Mouse (Mus musculus): ENCODE measurements around the gene Txlna. TPM values are rescaled to one million over a fixed set of nuclear protein-coding genes. Genes with fewer than 3 reads are reported as not detected.

Txlna gene
- polyA plus RNA-seq, 1 experiment from 2014 or later = 81.7 TPM

DNA sequence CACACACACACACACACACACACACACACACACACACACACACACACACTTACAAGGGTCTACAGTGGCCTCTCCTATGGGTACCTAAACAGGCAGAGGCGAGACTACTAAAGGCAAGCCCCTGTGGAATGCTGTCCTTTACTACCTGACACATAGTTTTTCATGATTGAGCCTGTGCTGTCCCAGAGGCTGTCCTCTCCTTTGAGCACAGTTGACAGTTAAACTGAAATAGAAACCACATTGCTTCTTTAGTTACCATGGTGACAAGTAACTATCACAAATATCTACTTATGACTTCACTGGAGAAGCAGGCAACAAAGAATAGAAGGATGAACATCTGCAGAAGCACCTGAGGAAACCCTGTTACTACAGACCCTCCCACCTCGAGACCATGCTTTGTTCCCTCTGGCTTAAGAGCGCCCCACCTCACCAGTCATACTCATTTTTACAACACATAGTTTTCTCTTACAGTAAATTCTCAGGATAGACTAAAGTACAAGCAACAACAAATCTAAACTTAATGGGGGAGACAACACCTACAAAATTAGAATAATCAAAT lies 21.5 kb upstream of the Txlna start:
- H3K9me3 ChIP-seq (ENCODE audit: control insufficient read depth, low read length) = no peaks in the 10 kb centered on the region
- DNase-seq (ENCODE audit: low spot score) (no peak), ATAC-seq (replicated peaks; ENCODE audit: low FRiP score, low TSS enrichment, low read depth) (no peak)
- no peak overlapping the region for H3K4me2 ChIP-seq (ENCODE audit: low read length)
- no peaks in the 10 kb centered on the region for H3K27me3 ChIP-seq (replicated peaks; ENCODE audit: control insufficient read depth, insufficient read depth, low read length)
- H3K27ac ChIP-seq (ENCODE audit: low read depth) = no peak overlapping the region
- no peak overlapping the region for H3K9ac ChIP-seq (ENCODE audit: low read length)
- peaks cover 56% of the 10 kb centered on the region for H3K36me3 ChIP-seq (ENCODE audit: control insufficient read depth, insufficient read depth, low read length)
- H3K4me1 ChIP-seq (replicated peaks; ENCODE audit: control insufficient read depth, insufficient read depth, low read length) = peaks cover 6% of the 10 kb centered on the region; the same call in 1 of the 2 replicates
- H3K4me3 ChIP-seq (ENCODE audit: low read depth, low read length) = no peak overlapping the region
- WGBS = 85% methylated on average over 3 of the region's 3 CpGs

DNA sequence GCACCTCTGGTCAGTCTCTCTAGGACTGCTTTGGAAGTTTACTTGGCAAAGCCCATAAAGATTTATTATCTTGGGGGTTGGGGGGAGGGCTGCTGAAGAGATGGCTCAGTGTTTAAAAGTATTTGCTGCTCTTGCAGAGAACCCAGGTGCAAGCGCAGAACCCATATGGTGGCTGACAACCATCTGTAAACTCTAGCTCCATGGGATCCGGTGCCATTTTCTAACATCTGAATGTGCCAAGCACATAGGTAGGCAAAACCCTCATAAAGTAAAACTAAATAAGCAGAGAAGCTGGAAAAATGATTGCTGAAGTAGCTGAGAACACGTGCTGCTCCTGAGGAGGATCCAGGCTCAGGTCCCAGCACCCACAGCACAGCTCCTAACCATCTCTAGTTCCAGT lies 20.7 kb upstream of the Txlna start:
- no peak for ATAC-seq (replicated peaks; ENCODE audit: low FRiP score, low TSS enrichment, low read depth)
- peak overlapping the region; percentile 23; the same call in 1 of the 2 replicates for H3K27ac ChIP-seq (ENCODE audit: low read depth)
- H3K27me3 ChIP-seq (replicated peaks; ENCODE audit: control insufficient read depth, insufficient read depth, low read length) = no peaks in the 10 kb centered on the region
- H3K4me2 ChIP-seq (ENCODE audit: low read length) = no peak overlapping the region
- H3K36me3 ChIP-seq (ENCODE audit: control insufficient read depth, insufficient read depth, low read length) = peaks cover 60% of the 10 kb centered on the region
- H3K4me3 ChIP-seq (ENCODE audit: low read depth, low read length) = no peak overlapping the region
- no peak for DNase-seq (ENCODE audit: low spot score)
- WGBS = 42% methylated on average over 3 of the region's 3 CpGs
- H3K9ac ChIP-seq (ENCODE audit: low read length) = no peak overlapping the region
- H3K9me3 ChIP-seq (ENCODE audit: control insufficient read depth, low read length) = no peaks in the 10 kb centered on the region
- peaks cover 6% of the 10 kb centered on the region; the same call in 1 of the 2 replicates for H3K4me1 ChIP-seq (replicated peaks; ENCODE audit: control insufficient read depth, insufficient read depth, low read length)

- H3K27ac ChIP-seq (ENCODE audit: low read depth) = no peak overlapping the region
- DNase-seq (ENCODE audit: low spot score) (no peak), ATAC-seq (replicated peaks; ENCODE audit: low FRiP score, low TSS enrichment, low read depth) (no peak)
- H3K9ac ChIP-seq (ENCODE audit: low read length) = no peak overlapping the region
- H3K4me3 ChIP-seq (ENCODE audit: low read depth, low read length) = no peak overlapping the region
- H3K4me2 ChIP-seq (ENCODE audit: low read length) = no peak overlapping the region
- no peaks in the 10 kb centered on the region for H3K4me1 ChIP-seq (replicated peaks; ENCODE audit: control insufficient read depth, insufficient read depth, low read length)
- no peaks in the 10 kb centered on the region for H3K27me3 ChIP-seq (replicated peaks; ENCODE audit: control insufficient read depth, insufficient read depth, low read length)
- WGBS = 90% methylated on average over 14 of the region's 14 CpGs
- peaks cover 98% of the 10 kb centered on the region for H3K36me3 ChIP-seq (ENCODE audit: control insufficient read depth, insufficient read depth, low read length)
- H3K9me3 ChIP-seq (ENCODE audit: control insufficient read depth, low read length) = no peaks in the 10 kb centered on the region
These were observed 13.9 kb upstream of the Txlna start for GRCm38 (mm10) chr4:129654770-129655169.

GRCm38 (mm10) chr4:129650359-129650758 lies 9.5 kb upstream of the Txlna start:
- DNase-seq (ENCODE audit: low spot score) (no peak), ATAC-seq (replicated peaks; ENCODE audit: low FRiP score, low TSS enrichment, low read depth) (no peak)
- WGBS = 96% methylated on average over 8 of the region's 8 CpGs
- Histone ChIP-seq H3K4me2 (ENCODE audit: low read length) (no peak overlapping the region), H3K36me3 (ENCODE audit: control insufficient read depth, insufficient read depth, low read length) (peaks cover 98% of the 10 kb centered on the region), H3K9ac (ENCODE audit: low read length) (no peak overlapping the region), H3K27ac (ENCODE audit: low read depth) (no peak overlapping the region), H3K4me3 (ENCODE audit: low read depth, low read length) (no peak overlapping the region), H3K27me3 (replicated peaks; ENCODE audit: control insufficient read depth, insufficient read depth, low read length) (no peaks in the 10 kb centered on the region), H3K4me1 (replicated peaks; ENCODE audit: control insufficient read depth, insufficient read depth, low read length) (no peaks in the 10 kb centered on the region), H3K9me3 (ENCODE audit: control insufficient read depth, low read length) (no peaks in the 10 kb centered on the region)

GRCm38 (mm10) chr4:129648656-129649055 lies 7.8 kb upstream of the Txlna start:
- H3K36me3 ChIP-seq (ENCODE audit: control insufficient read depth, insufficient read depth, low read length) = peaks cover 96% of the 10 kb centered on the region
- H3K27ac ChIP-seq (ENCODE audit: low read depth) = no peak overlapping the region
- no peak overlapping the region for H3K9ac ChIP-seq (ENCODE audit: low read length)
- DNase-seq (ENCODE audit: low spot score) = no peak
- no peak overlapping the region for H3K4me3 ChIP-seq (ENCODE audit: low read depth, low read length)
- no peak overlapping the region for H3K4me2 ChIP-seq (ENCODE audit: low read length)
- no peaks in the 10 kb centered on the region for H3K9me3 ChIP-seq (ENCODE audit: control insufficient read depth, low read length)
- H3K27me3 ChIP-seq (replicated peaks; ENCODE audit: control insufficient read depth, insufficient read depth, low read length) = no peaks in the 10 kb centered on the region
- H3K4me1 ChIP-seq (replicated peaks; ENCODE audit: control insufficient read depth, insufficient read depth, low read length) = no peaks in the 10 kb centered on the region
- 78% methylated on average over 1 of the region's 1 CpGs for WGBS
- ATAC-seq (replicated peaks; ENCODE audit: low FRiP score, low TSS enrichment, low read depth) = no peak

GRCm38 (mm10) chr4:129645204-129645603 lies 4.3 kb upstream of the Txlna start:
- H3K36me3 ChIP-seq (ENCODE audit: control insufficient read depth, insufficient read depth, low read length) = peaks cover 67% of the 10 kb centered on the region
- no peak overlapping the region for H3K4me2 ChIP-seq (ENCODE audit: low read length)
- H3K4me1 ChIP-seq (replicated peaks; ENCODE audit: control insufficient read depth, insufficient read depth, low read length) = peaks cover 5% of the 10 kb centered on the region; the same call in 1 of the 2 replicates
- 86% methylated on average over 6 of the region's 6 CpGs for WGBS
- H3K4me3 ChIP-seq (ENCODE audit: low read depth, low read length) = no peak overlapping the region
- no peak for DNase-seq (ENCODE audit: low spot score)
- H3K27ac ChIP-seq (ENCODE audit: low read depth) = no peak overlapping the region
- ATAC-seq (replicated peaks; ENCODE audit: low FRiP score, low TSS enrichment, low read depth) = no peak
- no peaks in the 10 kb centered on the region for H3K9me3 ChIP-seq (ENCODE audit: control insufficient read depth, low read length)
- no peaks in the 10 kb centered on the region for H3K27me3 ChIP-seq (replicated peaks; ENCODE audit: control insufficient read depth, insufficient read depth, low read length)
- H3K9ac ChIP-seq (ENCODE audit: low read length) = no peak overlapping the region

DNA sequence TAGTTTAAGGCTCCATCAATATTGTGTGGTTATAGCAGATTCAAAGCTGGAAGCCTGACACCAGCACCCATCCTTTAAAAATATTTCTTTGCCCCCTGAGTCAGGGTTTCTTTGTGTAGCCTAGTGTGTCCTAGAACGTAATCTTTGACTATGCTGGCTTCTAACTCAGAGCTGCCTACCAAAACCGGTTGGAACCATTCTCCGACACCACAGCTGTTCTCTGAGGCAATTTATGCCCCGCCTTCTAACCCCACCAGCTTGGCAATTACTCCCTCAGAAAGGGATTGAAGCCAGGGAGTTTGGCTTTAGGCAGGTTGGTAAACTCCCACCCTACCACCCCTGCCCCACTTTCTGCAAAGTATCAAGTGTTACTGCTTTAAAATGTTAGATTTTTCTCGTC lies 891 bp upstream of the Txlna start:
- Histone ChIP-seq H3K4me2 (ENCODE audit: low read length) (peak overlapping the region; percentile 90), H3K9me3 (ENCODE audit: control insufficient read depth, low read length) (no peaks in the 10 kb centered on the region), H3K9ac (ENCODE audit: low read length) (no peak overlapping the region), H3K27me3 (replicated peaks; ENCODE audit: control insufficient read depth, insufficient read depth, low read length) (no peaks in the 10 kb centered on the region), H3K27ac (ENCODE audit: low read depth) (no peak overlapping the region), H3K4me1 (replicated peaks; ENCODE audit: control insufficient read depth, insufficient read depth, low read length) (peaks cover 21% of the 10 kb centered on the region), H3K4me3 (ENCODE audit: low read depth, low read length) (peak overlapping the region; percentile 67; the same call in 1 of the 2 replicates), H3K36me3 (ENCODE audit: control insufficient read depth, insufficient read depth, low read length) (peaks cover 58% of the 10 kb centered on the region)
- WGBS = 54% methylated on average over 5 of the region's 5 CpGs
- DNase-seq (ENCODE audit: low spot score) = no peak
- ATAC-seq (replicated peaks; ENCODE audit: low FRiP score, low TSS enrichment, low read depth) = no peak

DNA sequence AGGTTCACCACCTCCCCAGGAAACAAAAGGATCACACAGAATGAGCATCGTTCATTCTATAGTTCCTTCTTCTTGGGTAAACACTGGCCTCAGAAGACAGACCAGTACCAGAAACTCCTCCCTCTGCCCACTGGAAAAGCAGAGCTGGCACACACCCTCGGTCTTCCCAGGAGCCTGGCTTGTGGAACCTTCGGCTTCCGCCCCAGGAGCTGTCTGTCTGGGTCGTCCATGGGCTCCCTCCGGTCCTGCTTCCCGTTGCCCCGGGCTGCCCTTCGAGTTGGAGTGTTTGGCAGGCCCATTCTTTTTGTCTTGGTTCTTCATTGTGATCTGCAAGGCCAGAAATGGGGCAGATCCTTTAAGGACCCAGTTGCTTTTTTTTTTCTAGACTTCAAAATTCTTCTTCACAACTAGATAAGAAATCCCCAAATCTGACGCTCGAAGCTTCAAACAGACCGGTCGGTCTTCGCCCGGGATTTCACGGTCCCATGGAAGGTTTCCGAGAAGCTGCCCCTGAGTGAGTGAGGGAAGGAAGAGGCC lies 696 bp downstream of the Txlna start:
- Histone ChIP-seq H3K36me3 (ENCODE audit: control insufficient read depth, insufficient read depth, low read length) (peaks cover 58% of the 10 kb centered on the region), H3K4me2 (ENCODE audit: low read length) (peak overlapping the region; percentile 90), H3K27me3 (replicated peaks; ENCODE audit: control insufficient read depth, insufficient read depth, low read length) (no peaks in the 10 kb centered on the region), H3K9me3 (ENCODE audit: control insufficient read depth, low read length) (no peaks in the 10 kb centered on the region), H3K9ac (ENCODE audit: low read length) (peak overlapping the region; percentile 59), H3K27ac (ENCODE audit: low read depth) (peak overlapping the region; percentile 87), H3K4me3 (ENCODE audit: low read depth, low read length) (peak overlapping the region; percentile 67), H3K4me1 (replicated peaks; ENCODE audit: control insufficient read depth, insufficient read depth, low read length) (peaks cover 21% of the 10 kb centered on the region)
- ATAC-seq (replicated peaks; ENCODE audit: low FRiP score, low TSS enrichment, low read depth) = no peak
- no peak for DNase-seq (ENCODE audit: low spot score)
- 4% methylated on average over 17 of the region's 17 CpGs for WGBS

GRCm38 (mm10) chr4:129639221-129639620 lies 1.6 kb downstream of the Txlna start:
- H3K27ac ChIP-seq (ENCODE audit: low read depth) = no peak overlapping the region
- DNase-seq (ENCODE audit: low spot score) = no peak
- peaks cover 59% of the 10 kb centered on the region for H3K36me3 ChIP-seq (ENCODE audit: control insufficient read depth, insufficient read depth, low read length)
- no peaks in the 10 kb centered on the region for H3K27me3 ChIP-seq (replicated peaks; ENCODE audit: control insufficient read depth, insufficient read depth, low read length)
- peak overlapping the region; percentile 59; the same call in 1 of the 2 replicates for H3K9ac ChIP-seq (ENCODE audit: low read length)
- ATAC-seq (replicated peaks; ENCODE audit: low FRiP score, low TSS enrichment, low read depth) = no peak
- H3K4me2 ChIP-seq (ENCODE audit: low read length) = peak overlapping the region; percentile 90
- peaks cover 21% of the 10 kb centered on the region for H3K4me1 ChIP-seq (replicated peaks; ENCODE audit: control insufficient read depth, insufficient read depth, low read length)
- peak overlapping the region; percentile 67; the same call in 1 of the 2 replicates for H3K4me3 ChIP-seq (ENCODE audit: low read depth, low read length)
- 86% methylated on average over 15 of the region's 15 CpGs for WGBS
- no peaks in the 10 kb centered on the region for H3K9me3 ChIP-seq (ENCODE audit: control insufficient read depth, low read length)

All from intestine, embryonic 14.5 days (tissue).